Mouse (Mus musculus) ES-Bruce4 (cell line): ENCODE measurements at regions not wholly inside any gene's neighbourhood (a gene's known extent, or its start where the extent isn't known, plus 50 kb on each side); places are given as distances from the start of the nearest gene placed in this dataset.

Experiments
- CTCF ChIP-seq: IDR thresholded peaks from one replicate; pipeline ENCODE4 v1.8.1; 2011; ENCODE audit warnings: low read depth, low read length
- POLR2A ChIP-seq: IDR thresholded peaks from one replicate; pipeline ENCODE4 v1.8.1; 2011; ENCODE audit warnings: low read length; ENCODE audit not compliant: insufficient read depth

- no peak for TF ChIP-seq POLR2A
- TF ChIP-seq CTCF, result peak; percentile 83
Measured at GRCm38 (mm10) chr13:97607221-97607723, 153.2 kb downstream of the Gm10260 start.
